Mouse (Mus musculus): ENCODE data around the gene Tns1.
A peak's percentile ranks its signal among the peaks of the same experiment; 100 is the strongest.

The Tns1 gene

DNA sequence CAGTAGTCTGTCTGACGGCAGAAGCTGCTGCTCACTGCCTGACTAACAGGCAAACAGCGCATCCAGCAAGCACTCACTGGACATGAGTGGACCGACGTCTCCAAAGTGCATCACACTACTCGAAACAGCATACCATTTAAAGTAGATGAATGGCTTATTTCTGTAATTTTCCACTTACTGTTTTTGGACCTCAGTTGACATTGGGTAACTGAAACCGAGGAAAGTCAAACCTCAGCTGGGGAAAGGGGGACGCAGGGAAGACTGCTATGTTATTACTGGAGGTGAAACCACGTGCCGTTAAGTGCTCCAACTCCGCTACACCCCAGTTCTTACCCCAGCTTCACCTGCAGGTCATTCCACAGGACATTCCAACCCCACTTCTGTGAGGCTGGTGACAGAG is 111.5 kb downstream of the Tns1 start:
- DNase-seq (ENCODE audit: low spot score in 2 of 2) = no peak

DNA sequence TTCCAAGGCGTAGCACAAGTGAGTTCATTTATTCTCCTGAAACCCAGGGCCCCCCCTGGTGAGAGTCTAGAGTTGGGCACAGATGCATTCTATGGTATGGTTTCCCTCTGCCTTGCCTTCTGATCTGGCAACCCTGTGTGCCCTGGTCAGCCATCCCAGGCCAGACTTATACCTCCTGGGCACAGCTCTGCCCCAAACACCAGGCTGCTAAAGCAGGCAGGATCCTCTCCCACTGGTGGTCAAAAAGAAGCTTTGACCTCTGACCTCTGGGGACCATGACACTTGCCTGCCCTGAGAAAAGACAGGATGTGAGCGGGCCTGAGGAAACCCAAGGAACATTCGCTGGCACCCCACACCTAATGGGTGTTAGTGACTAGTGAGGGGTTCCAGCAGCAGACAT is 114.8 kb downstream of the Tns1 start:
- no peak for DNase-seq (ENCODE audit: low spot score in 2 of 2)

- no peak for DNase-seq (ENCODE audit: low spot score in 2 of 2)
These were observed 115.3 kb downstream of the Tns1 start for GRCm38 (mm10) chr1:74008966-74009365.

DNA sequence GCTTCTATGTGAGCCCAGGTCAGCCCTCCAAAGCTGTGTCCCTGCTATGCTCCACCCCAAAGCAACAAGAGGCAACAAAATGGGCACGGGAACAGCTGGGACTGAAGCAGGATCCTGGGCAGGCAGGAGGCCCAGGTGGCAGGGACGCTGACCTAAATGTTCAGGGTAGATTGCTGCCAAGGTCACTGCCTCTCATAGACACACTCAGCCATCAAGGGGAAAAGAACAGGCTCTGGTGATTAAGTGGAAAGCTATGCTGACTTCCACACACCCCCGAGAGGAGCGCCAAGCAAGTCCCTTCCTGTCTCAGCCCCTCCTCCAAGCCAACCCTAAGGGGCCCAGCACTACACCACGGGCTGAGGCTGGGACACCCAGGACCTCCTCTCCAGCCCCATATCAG is 115.8 kb downstream of the Tns1 start:
- no peak for DNase-seq (ENCODE audit: low spot score in 2 of 2)

GRCm38 (mm10) chr1:74007398-74008050 is 116.7 kb downstream of the Tns1 start:
- DNase-seq (ENCODE audit: low spot score in 2 of 2) = no peak

- no peak for DNase-seq (ENCODE audit: low spot score in 2 of 2)
These were observed 119.2 kb downstream of the Tns1 start for GRCm38 (mm10) chr1:74005020-74005419.

GRCm38 (mm10) chr1:74003723-74004122 is 120.5 kb downstream of the Tns1 start:
- no peak for DNase-seq (ENCODE audit: low spot score in 2 of 2)

DNA sequence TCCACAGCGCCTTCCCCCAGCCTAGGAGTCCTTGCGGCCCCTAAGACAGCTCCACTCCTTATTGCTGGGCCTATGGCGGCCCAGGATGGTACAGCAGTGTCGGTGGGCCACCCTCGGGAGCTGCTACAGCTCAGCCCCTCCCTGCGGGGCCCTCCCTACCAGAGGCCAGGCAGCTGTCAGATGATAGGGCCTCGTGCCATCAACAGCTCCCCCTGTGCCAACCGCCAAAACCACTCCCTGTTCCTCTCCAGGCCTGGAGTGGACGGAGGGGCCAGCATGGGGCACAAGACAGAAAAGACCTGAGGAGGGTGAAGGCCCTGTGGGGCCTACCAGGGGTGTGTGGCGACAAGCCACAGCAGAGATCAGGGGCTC is 122.8 kb downstream of the Tns1 start:
- DNase-seq (ENCODE audit: low spot score in 2 of 2) = no peak

GRCm38 (mm10) chr1:74000810-74001448 is 123.3 kb downstream of the Tns1 start:
- no peak for DNase-seq (ENCODE audit: low spot score in 2 of 2)

DNA sequence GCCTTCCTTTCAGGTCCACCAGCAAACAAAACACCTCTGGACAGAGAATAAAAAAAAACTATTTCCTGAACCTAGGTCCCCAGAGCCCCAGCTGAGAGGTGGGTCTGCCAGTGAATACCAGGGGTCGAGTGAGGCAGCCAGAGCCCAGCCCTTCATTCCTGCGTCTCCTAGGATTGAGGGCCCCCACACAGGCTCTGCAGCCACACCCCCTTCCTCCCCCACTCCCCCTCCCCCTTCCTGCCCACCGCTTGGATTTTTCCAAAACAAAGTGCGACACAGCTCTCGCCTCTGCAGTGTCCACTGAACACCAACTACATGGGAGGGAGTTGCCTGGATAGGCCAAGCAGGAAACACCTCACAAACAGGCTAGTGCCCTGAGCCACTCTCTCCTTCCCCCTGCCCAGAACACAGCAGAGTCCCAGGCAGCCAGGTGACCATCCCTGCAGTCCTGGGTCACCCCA is 124.0 kb downstream of the Tns1 start:
- no peak for DNase-seq (ENCODE audit: low spot score in 2 of 2)

DNA sequence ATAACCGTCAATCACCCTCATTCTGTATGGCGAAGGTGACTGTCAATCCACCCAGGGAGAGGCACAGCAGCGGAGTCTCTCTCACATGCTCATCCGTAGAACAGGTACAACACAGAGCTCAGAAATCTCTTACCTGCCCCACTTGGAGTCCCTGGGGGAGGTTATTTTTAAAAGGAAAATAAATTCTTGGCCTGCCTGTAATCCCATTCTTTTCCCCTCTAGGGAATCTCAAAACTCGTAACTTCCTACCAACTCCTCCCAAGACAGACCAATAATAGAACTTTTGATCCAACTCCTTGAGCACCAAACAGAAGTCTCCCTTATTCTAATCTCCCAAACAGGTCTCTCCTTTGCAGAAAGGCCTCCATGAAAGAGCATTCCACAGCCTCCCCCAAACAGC is 124.7 kb downstream of the Tns1 start:
- no peak for DNase-seq (ENCODE audit: low spot score in 2 of 2)

DNA sequence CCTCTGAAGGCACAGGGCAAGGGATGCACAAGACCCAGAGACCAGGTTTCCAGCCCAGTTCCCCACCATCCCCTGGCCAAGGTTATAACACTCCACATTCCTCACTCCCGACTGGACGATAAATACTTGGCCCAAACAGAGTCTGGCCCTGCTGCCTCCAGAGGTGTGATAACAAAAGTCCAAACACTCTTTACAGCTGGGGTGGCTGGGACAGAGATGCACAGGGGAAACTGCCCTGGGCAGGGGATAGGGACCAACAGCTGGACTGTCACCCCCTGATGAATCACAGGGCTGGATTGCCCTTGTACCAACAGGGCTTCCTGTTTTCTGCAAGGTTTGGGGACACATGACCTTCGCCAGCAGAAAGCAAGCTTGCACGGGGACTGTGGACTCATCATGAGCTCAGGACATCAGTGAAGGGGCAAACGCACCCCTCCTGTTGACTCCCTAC is 125.3 kb downstream of the Tns1 start:
- no peak for DNase-seq (ENCODE audit: low spot score in 2 of 2)

- DNase-seq (ENCODE audit: low spot score in 2 of 2) = no peak
These were observed 126.0 kb downstream of the Tns1 start for GRCm38 (mm10) chr1:73998131-73998865.

- no peak for DNase-seq (ENCODE audit: low spot score in 2 of 2)
These were observed 126.9 kb downstream of the Tns1 start for GRCm38 (mm10) chr1:73997341-73997740.

GRCm38 (mm10) chr1:73996650-73997049 is 127.6 kb downstream of the Tns1 start:
- no peak for DNase-seq (ENCODE audit: low spot score in 2 of 2)

GRCm38 (mm10) chr1:73996209-73996608 is 128.0 kb downstream of the Tns1 start:
- DNase-seq (ENCODE audit: low spot score in 2 of 2) = peak in 1 of 2 experiments; percentile 33

- DNase-seq (ENCODE audit: low spot score in 2 of 2) = no peak
These were observed 129.0 kb downstream of the Tns1 start for GRCm38 (mm10) chr1:73995063-73995810.

GRCm38 (mm10) chr1:73993901-73994426 is 130.3 kb downstream of the Tns1 start:
- DNase-seq (ENCODE audit: low spot score in 2 of 2) = no peak

- no peak for DNase-seq (ENCODE audit: low spot score in 2 of 2)
These were observed 131.0 kb downstream of the Tns1 start for GRCm38 (mm10) chr1:73993279-73993678.

DNA sequence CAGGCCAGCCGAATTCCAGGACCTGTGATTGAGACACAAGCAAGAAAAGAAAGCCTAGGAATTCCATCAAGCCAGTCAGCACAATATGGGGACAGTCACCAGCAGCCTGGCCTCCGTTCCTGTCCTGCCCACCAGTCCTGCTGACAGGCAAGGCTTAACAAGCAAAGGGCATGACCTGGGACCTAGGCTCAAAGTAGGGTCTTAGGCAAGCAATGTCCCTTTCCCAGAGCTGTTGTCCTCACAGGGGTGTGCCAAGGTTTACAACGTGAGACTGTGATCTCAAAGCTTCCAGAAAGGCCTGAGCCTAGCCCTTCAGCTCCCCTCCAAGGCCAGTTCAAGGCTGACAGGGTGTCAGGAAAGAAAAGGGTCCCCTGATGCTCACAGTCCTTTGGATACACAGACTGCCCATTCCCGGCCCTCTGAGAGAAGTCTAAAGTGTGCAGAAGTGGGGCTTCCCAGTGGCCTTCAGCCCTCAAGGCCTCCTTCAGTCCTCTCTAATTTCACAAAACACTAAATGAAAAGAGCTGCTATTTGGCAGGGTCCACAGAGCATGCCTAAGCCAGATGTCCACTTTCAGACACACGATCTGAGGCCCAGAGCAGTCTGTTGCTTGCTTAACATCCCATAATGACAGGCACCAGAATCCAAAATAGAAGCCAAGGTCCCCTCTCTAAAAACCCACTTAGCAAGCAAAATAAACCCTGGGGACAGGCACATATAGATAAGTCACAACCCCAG is 131.9 kb downstream of the Tns1 start:
- no peak for DNase-seq (ENCODE audit: low spot score in 2 of 2)

- no peak for DNase-seq (ENCODE audit: low spot score in 2 of 2)
These were observed 133.0 kb downstream of the Tns1 start for GRCm38 (mm10) chr1:73991226-73991625.
